Mouse (Mus musculus) neutrophil, adult 5-6 weeks (primary cell): ENCODE measurements around the gene Trim21. TPM values are rescaled to one million over a fixed set of nuclear protein-coding genes. Genes with fewer than 3 reads are reported as not detected.

Source experiments
- ATAC-seq: fragments of 151-379, 151-347 bp; 2 replicates; pipeline ENCODE4 v1.8.0; 2017; ENCODE audit warnings: mild to moderate bottlenecking, moderate TSS enrichment; ENCODE audit not compliant: insufficient number of reproducible peaks, poor library complexity, low FRiP score, severe bottlenecking; ENCODE audit errors: extremely low read depth
- total RNA-seq: library from RNA; stranded (forward); fragments of 200-1000 nt; gene quantifications from 2 replicates; pipeline ENCODE4 v1.2.3, GENCODE M21; 2017

Gene Trim21
- 48.9 and 65.3 TPM in 2 replicates for total RNA-seq

- ATAC-seq = peak; percentile 100
Measured at GRCm38 (mm10) chr7:102564999-102565997, at the start of gene Trim21. Trim21 (minus strand) TSS chr7:102565486.

- ATAC-seq = no peak
Measured at GRCm38 (mm10) chr7:102597378-102598031, 32.2 kb upstream of the Trim21 start, which contains the start of gene Olfr552. Olfr552 (plus strand) TSS chr7:102597770.

GRCm38 (mm10) chr7:102591786-102592185 is 26.5 kb upstream of the Trim21 start, which contains the start of gene Olfr551:
Olfr551 (minus strand) TSS chr7:102591886.
- no peak for ATAC-seq

GRCm38 (mm10) chr7:102575998-102576397 is 10.7 kb upstream of the Trim21 start:
- ATAC-seq = no peak

- no peak for ATAC-seq
Measured at GRCm38 (mm10) chr7:102573174-102573830, 8.0 kb upstream of the Trim21 start.

- ATAC-seq = no peak
Measured at GRCm38 (mm10) chr7:102571142-102571541, 5.9 kb upstream of the Trim21 start, which contains the start of gene Olfr550. Olfr550 (plus strand) TSS chr7:102571442.

- no peak for ATAC-seq
Measured at GRCm38 (mm10) chr7:102566219-102566618, 933 bp upstream of the Trim21 start.

GRCm38 (mm10) chr7:102553279-102553678 is 12.0 kb downstream of the Trim21 start:
- no peak for ATAC-seq

GRCm38 (mm10) chr7:102549570-102549969 is 15.7 kb downstream of the Trim21 start, which contains the start of gene Olfr549:
Olfr549 (plus strand) TSS chr7:102549870.
- ATAC-seq = no peak

GRCm38 (mm10) chr7:102541251-102541650 is 24.0 kb downstream of the Trim21 start:
- no peak for ATAC-seq

GRCm38 (mm10) chr7:102540596-102540995 is 24.7 kb downstream of the Trim21 start, which contains the start of gene Olfr548-ps1:
Olfr548-ps1 (plus strand) TSS chr7:102540896.
- ATAC-seq = no peak

- no peak for ATAC-seq
Measured at GRCm38 (mm10) chr7:102534449-102534848, 30.8 kb downstream of the Trim21 start, which contains the start of gene Olfr547. Olfr547 (plus strand) TSS chr7:102534749.

GRCm38 (mm10) chr7:102529052-102529451 is 36.2 kb downstream of the Trim21 start:
- ATAC-seq = no peak

- no peak for ATAC-seq
Measured at GRCm38 (mm10) chr7:102517051-102517335, 48.3 kb downstream of the Trim21 start.

- ATAC-seq = no peak
Measured at GRCm38 (mm10) chr7:102516261-102517050, 48.8 kb downstream of the Trim21 start.

GRCm38 (mm10) chr7:102514144-102514543 is 51.1 kb downstream of the Trim21 start:
- no peak for ATAC-seq

GRCm38 (mm10) chr7:102512814-102513435 is 52.4 kb downstream of the Trim21 start:
- peak; percentile 60 for ATAC-seq

- ATAC-seq = no peak
Measured at GRCm38 (mm10) chr7:102511927-102512326, 53.4 kb downstream of the Trim21 start.
